Mouse (Mus musculus) stomach, embryonic 14.5 days (tissue): ENCODE measurements at regions not wholly inside any gene's neighbourhood (a gene's known extent, or its start where the extent isn't known, plus 50 kb on each side); places are given as distances from the start of the nearest gene placed in this dataset.

ENCODE experiments used
- ATAC-seq: fragments of 200-750 bp; cut with Nextera tagmentation; 2 replicates; pipeline ENCODE4 v1.8.0; 2017; ENCODE audit warnings: low read depth, moderate TSS enrichment; ENCODE audit not compliant: insufficient number of reproducible peaks, insufficient read depth, low FRiP score
- H3K27ac ChIP-seq: fragments of 300-500 bp; sonication (generic); 2 replicates; pipeline ENCODE4 v1.5.1; 2014; ENCODE audit warnings: mild to moderate bottlenecking, low read length, moderate library complexity, mixed read lengths
- H3K27me3 ChIP-seq: fragments of 300-500 bp; sonication (generic); 2 replicates; pipeline ENCODE4 v1.6.1; 2014; ENCODE audit warnings: low read length, control low read depth, mixed read lengths; ENCODE audit not compliant: control insufficient read depth, insufficient read depth
- H3K36me3 ChIP-seq: fragments of 300-500 bp; sonication (generic); 2 replicates; pipeline ENCODE4 v1.6.1; 2014; ENCODE audit warnings: mild to moderate bottlenecking, control low read depth, low read length, moderate library complexity, mixed read lengths; ENCODE audit not compliant: control insufficient read depth, insufficient read depth
- H3K4me1 ChIP-seq: fragments of 300-500 bp; sonication (generic); 2 replicates; pipeline ENCODE4 v1.6.1; 2014; ENCODE audit warnings: low read length, control low read depth, mixed read lengths; ENCODE audit not compliant: control insufficient read depth, insufficient read depth
- H3K4me2 ChIP-seq: fragments of 300-500 bp; sonication (generic); replicated peaks from 2 replicates; pipeline ENCODE4 v1.6.1; 2014; ENCODE audit warnings: low read depth, low read length, control low read depth
- H3K4me3 ChIP-seq: fragments of 300-500 bp; sonication (generic); 2 replicates; pipeline ENCODE4 v1.5.1; 2014; ENCODE audit warnings: low read depth, low read length, control low read depth
- H3K9ac ChIP-seq: fragments of 300-500 bp; sonication (generic); replicated peaks from 2 replicates; pipeline ENCODE4 v1.6.1; 2014; ENCODE audit warnings: low read depth, mild to moderate bottlenecking, control low read depth, low read length, moderate library complexity, mixed read lengths
- H3K9me3 ChIP-seq: fragments of 300-500 bp; sonication (generic); 2 replicates; pipeline ENCODE4 v1.6.1; 2016; ENCODE audit warnings: low read depth, low read length, control low read depth; ENCODE audit not compliant: control insufficient read depth
- whole genome bisulfite sequencing: fragments of 180-500 bp; shearing (Covaris S2); extraction: QIAGEN DNeasy Blood & Tissue Kit; methylation state at CpG from one replicate; pipeline ENCODE4 v1.1.7; 2014; 5-methylcytosine and 5-hydroxymethylcytosine counted together

GRCm38 (mm10) chr1:126898484-126898883 is 67.9 kb upstream of the Nckap5 start:
- Histone ChIP-seq H3K27ac (no peak overlapping the region), H3K9me3 (no peaks in the 10 kb centered on the region), H3K27me3 (no peaks in the 10 kb centered on the region), H3K9ac (no peak overlapping the region), H3K36me3 (no peaks in the 10 kb centered on the region), H3K4me2 (no peak overlapping the region), H3K4me3 (no peak overlapping the region), H3K4me1 (no peaks in the 10 kb centered on the region)
- ATAC-seq, result no peak
- 82% methylated on average over 3 of the region's 3 CpGs for WGBS

GRCm38 (mm10) chr1:126896895-126897294 is 66.3 kb upstream of the Nckap5 start:
- no peak for ATAC-seq
- H3K4me3 ChIP-seq, result no peak overlapping the region
- H3K9ac ChIP-seq, result no peak overlapping the region
- H3K27me3 ChIP-seq, result no peaks in the 10 kb centered on the region
- H3K4me1 ChIP-seq, result no peaks in the 10 kb centered on the region
- H3K9me3 ChIP-seq, result no peaks in the 10 kb centered on the region
- no peak overlapping the region for H3K4me2 ChIP-seq
- H3K27ac ChIP-seq, result no peak overlapping the region
- no peaks in the 10 kb centered on the region for H3K36me3 ChIP-seq
- 74% methylated on average over 4 of the region's 4 CpGs for WGBS

DNA sequence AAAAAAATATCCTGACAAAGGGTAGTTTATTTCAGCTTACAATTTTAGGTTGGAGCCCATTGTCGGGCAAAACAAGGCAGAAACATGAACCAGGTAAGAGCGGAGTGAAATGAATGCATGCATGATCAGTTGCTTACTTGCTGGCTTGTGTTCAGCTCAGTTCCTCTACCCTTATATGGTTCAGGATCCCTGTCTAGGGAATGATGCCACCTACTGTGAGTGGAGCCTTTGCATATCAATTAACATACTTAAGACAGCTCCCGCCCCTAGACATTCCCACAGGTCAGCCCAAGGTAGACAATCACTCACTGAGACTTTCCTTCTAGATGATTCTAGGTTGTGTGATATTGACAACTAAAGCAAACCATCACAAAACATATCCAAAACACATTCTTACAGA is 50.2 kb upstream of the Nckap5 start:
- Histone ChIP-seq H3K9ac (no peak overlapping the region), H3K36me3 (no peaks in the 10 kb centered on the region)

More for the DNA sequence above, 50.2 kb upstream of the Nckap5 start:
- 91% methylated on average over 3 of the region's 3 CpGs for WGBS
- no peak overlapping the region for H3K4me3 ChIP-seq
- H3K27ac ChIP-seq, result no peak overlapping the region
- no peak overlapping the region for H3K4me2 ChIP-seq
- ATAC-seq, result no peak
- H3K4me1 ChIP-seq, result no peaks in the 10 kb centered on the region
- H3K9me3 ChIP-seq, result no peaks in the 10 kb centered on the region
- no peaks in the 10 kb centered on the region for H3K27me3 ChIP-seq
